ENCODE assay signal across 13 mouse cellular contexts in the genomic region with DNA sequence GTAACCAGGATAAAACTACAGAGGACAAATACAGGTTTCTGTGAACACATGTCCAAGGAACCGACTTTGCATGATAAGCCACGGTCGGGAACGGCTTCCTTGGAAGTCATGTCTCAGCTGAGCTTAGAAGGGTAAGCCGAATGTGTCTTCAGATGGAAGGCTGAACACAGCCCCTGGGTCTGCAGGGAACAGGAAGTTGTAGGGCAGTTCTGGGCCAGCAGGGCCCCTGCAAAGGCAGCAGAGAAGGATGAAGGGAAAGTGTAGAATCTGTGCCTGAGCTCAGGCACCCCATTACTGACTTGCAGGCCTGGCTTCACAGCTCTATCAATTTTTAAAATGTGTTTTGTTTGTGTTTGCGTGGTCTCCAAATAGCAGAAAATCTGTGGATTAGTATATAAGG. TPM values are rescaled to one million over a fixed set of nuclear protein-coding genes. Genes with fewer than 3 reads are reported as not detected.
DNase-seq lines count a peak whose midpoint lies in the region; ATAC-seq and TF ChIP-seq lines count a peak whose summit lies in the region.
"Had no signal": no experiment of that assay in that cellular context is flagged by ENCODE, and none has a peak within 500 bp of the region (broad histone marks: within the 10 kb centered on the region; RNA-seq: fewer than 3 reads in every experiment).

No protein-coding gene starts in this region.

- TF ChIP-seq CTCF in liver, postnatal 0 days (IDR thresholded peaks at IDR 0.05; ENCODE audit: low read depth), result peak; percentile 16; the same call in 1 of the 2 replicates

- peak overlapping the region; percentile 20; the same call in 1 of the 2 replicates for H3K27ac ChIP-seq in liver, postnatal 0 days (ENCODE audit: low read depth)
- H3K27ac ChIP-seq in liver, embryonic 11.5 days (ENCODE audit: low read depth, low read length), result no peak overlapping the region
- H3K27ac ChIP-seq in stomach, embryonic 16.5 days (ENCODE audit: low read length), result no peak overlapping the region
- H3K27ac ChIP-seq: neural tube, embryonic 12.5 days had no signal

- H3K36me3 ChIP-seq in liver, postnatal 0 days (replicated peaks; ENCODE audit: insufficient read depth, low read length), result no peaks in the 10 kb centered on the region
- no peaks in the 10 kb centered on the region for H3K36me3 ChIP-seq in liver, embryonic 11.5 days (ENCODE audit: control insufficient read depth, insufficient read depth, low read length)
- H3K36me3 ChIP-seq in stomach, embryonic 16.5 days (ENCODE audit: control insufficient read depth, insufficient read depth, low read length), result no peaks in the 10 kb centered on the region
- H3K36me3 ChIP-seq: neural tube, embryonic 12.5 days had no signal

- no peaks in the 10 kb centered on the region for H3K27me3 ChIP-seq in liver, postnatal 0 days (ENCODE audit: insufficient read depth, low read length)
- no peaks in the 10 kb centered on the region for H3K27me3 ChIP-seq in liver, embryonic 11.5 days (replicated peaks; ENCODE audit: control insufficient read depth, insufficient read depth, low read length)
- no peaks in the 10 kb centered on the region for H3K27me3 ChIP-seq in stomach, embryonic 16.5 days (ENCODE audit: control insufficient read depth, insufficient read depth, low read length)
- H3K27me3 ChIP-seq: neural tube, embryonic 12.5 days had no signal

- TF ChIP-seq EP300 in liver, postnatal 0 days (IDR thresholded peaks at IDR 0.05; ENCODE audit: low read depth), result no peak

- no peak overlapping the region; the same call in 1 of the 2 replicates for H3K9ac ChIP-seq in liver, postnatal 0 days (replicated peaks)
- no peak overlapping the region for H3K9ac ChIP-seq in liver, embryonic 11.5 days (ENCODE audit: low read depth, low read length)
- no peak overlapping the region for H3K9ac ChIP-seq in stomach, embryonic 16.5 days (ENCODE audit: low read length)
- H3K9ac ChIP-seq: neural tube, embryonic 12.5 days had no signal

- H3K4me1 ChIP-seq in liver, postnatal 0 days (ENCODE audit: insufficient read depth), result peaks cover 17% of the 10 kb centered on the region
- peaks cover 8% of the 10 kb centered on the region for H3K4me1 ChIP-seq in liver, embryonic 11.5 days (replicated peaks; ENCODE audit: control insufficient read depth, insufficient read depth, low read length)
- peaks cover 6% of the 10 kb centered on the region; the same call in 1 of the 2 replicates for H3K4me1 ChIP-seq in stomach, embryonic 16.5 days (ENCODE audit: control insufficient read depth, insufficient read depth, low read length)

- no peak overlapping the region for H3K4me3 ChIP-seq in liver, postnatal 0 days (ENCODE audit: low read depth, low read length)
- H3K4me3 ChIP-seq in liver, embryonic 11.5 days (ENCODE audit: low read depth, low read length), result no peak overlapping the region
- H3K4me3 ChIP-seq in stomach, embryonic 16.5 days (replicated peaks; ENCODE audit: low read length), result no peak overlapping the region
- H3K4me3 ChIP-seq: neural tube, embryonic 12.5 days had no signal

- no peak overlapping the region for H3K4me2 ChIP-seq in liver, postnatal 0 days (ENCODE audit: low read depth, low read length)
- no peak overlapping the region for H3K4me2 ChIP-seq in liver, embryonic 11.5 days
- H3K4me2 ChIP-seq in stomach, embryonic 16.5 days (ENCODE audit: low read depth, low read length), result no peak overlapping the region
- H3K4me2 ChIP-seq: neural tube, embryonic 12.5 days had no signal

- WGBS in liver, postnatal 0 days (ENCODE audit: insufficient replicate concordance), result 43% methylated on average over 6 of the region's 6 CpGs
- WGBS in liver, embryonic 11.5 days, result 66% methylated on average over 6 of the region's 6 CpGs
- 61% methylated on average over 6 of the region's 6 CpGs for WGBS in stomach, embryonic 16.5 days

- ATAC-seq in liver, postnatal 0 days, result no peak
- no peak for ATAC-seq in liver, embryonic 11.5 days (replicated peaks; ENCODE audit: low FRiP score)
- ATAC-seq in hematopoietic stem cell, adult 5-6 weeks (replicated peaks in 1 of 2; ENCODE audit: insufficient read depth in 1 of 2, low FRiP score in 2 of 2, low TSS enrichment in 1 of 2, low read depth in 1 of 2, poor library complexity in 2 of 2, severe bottlenecking in 2 of 2), result peak; percentile 54 to 58; a peak in 2 of 4 replicates
- ATAC-seq in stomach, embryonic 16.5 days (ENCODE audit: insufficient read depth, low FRiP score), result 0 out of 2 replicates have a peak, but pooled peaks have one; percentile 33

- no peaks in the 10 kb centered on the region for H3K9me3 ChIP-seq in liver, postnatal 0 days (ENCODE audit: low read length)
- H3K9me3 ChIP-seq in liver, embryonic 11.5 days (ENCODE audit: control insufficient read depth, low read length), result no peaks in the 10 kb centered on the region
- no peaks in the 10 kb centered on the region for H3K9me3 ChIP-seq in stomach, embryonic 16.5 days (replicated peaks; ENCODE audit: control insufficient read depth, low read length)
- H3K9me3 ChIP-seq: neural tube, embryonic 12.5 days had no signal

- intact Hi-C loops in heart, postnatal 10 days (cut with DNase I), result no loop called here
- intact Hi-C loops in left cerebral cortex, postnatal 25 days (cut with DNase I), result loop anchor here (2.0 kb wide), 1 partner anchor 172 kb away; a partner anchor contains a TSS

- DNase-seq in heart, adult 11 months, result peak; percentile 89
- no peak for DNase-seq in heart, postnatal 10 days
- DNase-seq in liver, postnatal 0 days, result no peak
- DNase-seq in liver, embryonic 11.5 days (ENCODE audit: low spot score), result no peak
- DNase-seq in embryo, embryonic 10 days (ENCODE audit: low spot score), result no peak
- no peak for DNase-seq in left cerebral cortex, postnatal 25 days (ENCODE audit: low spot score in 2 of 2)
- DNase-seq: lung, adult 18-20 months had no signal

RNA-seq across cellular contexts. Expression of a gene that starts 22.2 kb away (rescaled TPM):
- not detected for total RNA-seq in heart, postnatal 10 days (2021)
- polyA plus RNA-seq in liver, postnatal 0 days (2015; fragmentation: Nextera tagmentation; extraction: Ambion mirVana), result not detected in 2 replicates
- not detected in 2 replicates for polyA plus RNA-seq in liver, embryonic 11.5 days (2014; fragmentation: Nextera tagmentation; extraction: Ambion mirVana)
- not detected in 2 replicates for total RNA-seq in hematopoietic stem cell, adult 5-6 weeks (2017)
- not detected in 2 replicates for polyA plus RNA-seq in stomach, embryonic 16.5 days (2015; fragmentation: Nextera tagmentation; extraction: Ambion mirVana)
- total RNA-seq in left cerebral cortex, postnatal 25 days (2021), result not detected
- total RNA-seq: layer of hippocampus, postnatal 10 days had no signal
- polyA plus RNA-seq: C2C12; embryonic facial prominence, embryonic 11.5 days; neural tube, embryonic 12.5 days had no signal

Comparison
In these comparisons a context has a peak if more than half of its experiments do, and no peak if none do; other contexts are left out.
1. ATAC-seq: peak in hematopoietic stem cell, adult 5-6 weeks (2 of 2) and stomach, embryonic 16.5 days (single experiment); none in liver, postnatal 0 days (single experiment) and liver, embryonic 11.5 days (single experiment).